In genomic region chr16:76899083-76899482, GRCm38 (mm10) we compare ENCODE assay signal across 8 mouse cellular contexts.
DNase-seq lines count a peak whose midpoint lies in the region; ATAC-seq and TF ChIP-seq lines count a peak whose summit lies in the region.
"Had no signal": no experiment of that assay in that cellular context is flagged by ENCODE, and none has a peak within 500 bp of the region (broad histone marks: within the 10 kb centered on the region; RNA-seq: fewer than 3 reads in every experiment).

No protein-coding gene starts in this region.

- in situ Hi-C loops in CH12.LX (cut with MboI; ENCODE audit: low pct_ligation_motif_present, low pct_unique_long_range_greater_than_20kb, low sequenced_read_pairs), result loop anchor here (25.0 kb wide), 1 partner anchor 1112 kb away; no protein-coding TSS in a partner anchor

- dilution Hi-C loops in CH12.LX (cut with MboI; ENCODE audit: extremely low pct_ligation_motif_present, extremely low pct_unique_long_range_greater_than_20kb, low sequenced_read_pairs), result no loop called here

- peak; percentile 36 to 59; a peak in 3 of 4 replicates for TF ChIP-seq CTCF in CH12.LX (conservative IDR thresholded peaks at IDR 0.05 in 1 of 2, IDR thresholded peaks at IDR 0.05 in 1 of 2; ENCODE audit: low read depth in 2 of 2, low read length in 2 of 2)

- ATAC-seq in kidney, embryonic 16.5 days (ENCODE audit: low FRiP score, low TSS enrichment), result no peak
- peak; percentile 74 for ATAC-seq in megakaryocyte, adult 5-6 weeks (ENCODE audit: poor library complexity, severe bottlenecking)

- DNase-seq in kidney, adult 8-10 months, result peak; percentile 11 to 31
- DNase-seq in A20 (ENCODE audit: low read depth, low spot score) (peak; percentile 14), CH12.LX (ENCODE audit: extremely low read depth) (peak; percentile 2)
- peak; percentile 17 for DNase-seq in embryo, embryonic 11.5 days (ENCODE audit: low read depth, low spot score)
- DNase-seq in layer of hippocampus, adult 18-20 months (ENCODE audit: low spot score in 2 of 2), result no peak

- no peak overlapping the region for H3K9ac ChIP-seq in kidney, embryonic 16.5 days (replicated peaks; ENCODE audit: low read length)
- no peak overlapping the region for H3K9ac ChIP-seq in CH12.LX (ENCODE audit: insufficient read depth, low read depth)
- H3K9ac ChIP-seq: liver, embryonic 15.5 days had no signal

- no peak for TF ChIP-seq POLR2A in CH12.LX (IDR thresholded peaks at IDR 0.05; ENCODE audit: low read depth, low read length)

- no peaks in the 10 kb centered on the region for H3K36me3 ChIP-seq in kidney, embryonic 16.5 days (ENCODE audit: insufficient read depth, low read length)
- no peaks in the 10 kb centered on the region for H3K36me3 ChIP-seq in CH12.LX (replicated peaks in 1 of 2; ENCODE audit: control insufficient read depth in 1 of 2, insufficient read depth in 1 of 2, low read length in 1 of 2)
- H3K36me3 ChIP-seq: liver, embryonic 15.5 days had no signal

- H3K4me1 ChIP-seq in kidney, embryonic 16.5 days (ENCODE audit: insufficient read depth, low read length), result peaks cover 6% of the 10 kb centered on the region; the same call in 1 of the 2 replicates
- H3K4me1 ChIP-seq in CH12.LX (ENCODE audit: control insufficient read depth in 1 of 2, insufficient read depth in 2 of 2), result no peaks in the 10 kb centered on the region
- H3K4me1 ChIP-seq: liver, embryonic 15.5 days had no signal

- H3K27me3 ChIP-seq in kidney, embryonic 16.5 days (ENCODE audit: insufficient read depth, low read length), result no peaks in the 10 kb centered on the region
- no peaks in the 10 kb centered on the region for H3K27me3 ChIP-seq in CH12.LX (replicated peaks)
- H3K27me3 ChIP-seq: liver, embryonic 15.5 days had no signal

- TF ChIP-seq RAD21 in CH12.LX (IDR thresholded peaks at IDR 0.05; ENCODE audit: low read depth, low read length), result peak; percentile 76

- TF ChIP-seq EP300 in CH12.LX (IDR thresholded peaks at IDR 0.05; ENCODE audit: low read length), result no peak

- H3K79me2 ChIP-seq in CH12.LX (replicated peaks; ENCODE audit: control insufficient read depth, extremely low read depth, insufficient read depth, poor library complexity, severe bottlenecking), result no peaks in the 10 kb centered on the region

- no peak overlapping the region; the same call in 1 of the 2 replicates for H3K4me2 ChIP-seq in kidney, embryonic 16.5 days (replicated peaks; ENCODE audit: low read depth, low read length)
- H3K4me2 ChIP-seq in CH12.LX (ENCODE audit: insufficient read depth, low read depth, poor library complexity, severe bottlenecking), result no peak overlapping the region
- H3K4me2 ChIP-seq: liver, embryonic 15.5 days had no signal

- no peak overlapping the region for H3K4me3 ChIP-seq in kidney, embryonic 16.5 days (ENCODE audit: low read length)
- no peak overlapping the region for H3K4me3 ChIP-seq in CH12.LX (replicated peaks in 1 of 3; ENCODE audit: low read depth in 2 of 3, low read length in 2 of 3, poor library complexity in 1 of 3)
- H3K4me3 ChIP-seq: liver, embryonic 15.5 days had no signal

- no peaks in the 10 kb centered on the region for H3K9me3 ChIP-seq in kidney, embryonic 16.5 days (ENCODE audit: low read length)
- peaks cover 47% of the 10 kb centered on the region for H3K9me3 ChIP-seq in CH12.LX (replicated peaks; ENCODE audit: low read length)
- H3K9me3 ChIP-seq: liver, embryonic 15.5 days had no signal

- H3K27ac ChIP-seq in kidney, embryonic 16.5 days (ENCODE audit: low read length), result no peak overlapping the region
- no peak overlapping the region for H3K27ac ChIP-seq in CH12.LX (ENCODE audit: insufficient read depth, low read depth)
- H3K27ac ChIP-seq: liver, embryonic 15.5 days had no signal

- WGBS in kidney, embryonic 16.5 days, result 13% methylated on average over 7 of the region's 7 CpGs

TF ChIP-seq in CH12.LX, 34 proteins besides CTCF, POLR2A, EP300 and RAD21:
- no peak for TF ChIP-seq UBTF (IDR thresholded peaks at IDR 0.05; ENCODE audit: low read depth, low read length)
- TF ChIP-seq SMC3 (IDR thresholded peaks at IDR 0.05; ENCODE audit: low read depth, low read length), result peak; percentile 45
- TF ChIP-seq GABPA (IDR thresholded peaks at IDR 0.05; ENCODE audit: insufficient replicate concordance, low read depth, low read length), result no peak
- no peak for TF ChIP-seq CHD1 (IDR thresholded peaks at IDR 0.05; ENCODE audit: low read depth, low read length)
- no peak for TF ChIP-seq MXI1 (IDR thresholded peaks at IDR 0.05; ENCODE audit: low read depth, low read length)
- no peak for TF ChIP-seq MAZ (IDR thresholded peaks at IDR 0.05; ENCODE audit: low read depth, low read length)
- TF ChIP-seq ZMIZ1 (IDR thresholded peaks at IDR 0.05; ENCODE audit: low read depth, low read length), result no peak
- peak; percentile 97 for TF ChIP-seq ZNF384 (IDR thresholded peaks at IDR 0.05; ENCODE audit: low read depth, low read length)
- TF ChIP-seq MAFK (IDR thresholded peaks at IDR 0.05; ENCODE audit: insufficient replicate concordance, low read length), result no peak
- no peak for TF ChIP-seq JUND (conservative IDR thresholded peaks at IDR 0.05; ENCODE audit: low read depth, low read length)
- TF ChIP-seq BHLHE40 (IDR thresholded peaks at IDR 0.05; ENCODE audit: low read depth, low read length), result no peak

Comparison
In these comparisons a context has a peak if more than half of its experiments do, and no peak if none do; other contexts are left out.
1. DNase-seq: peak in kidney, adult 8-10 months (2 of 2), A20 (single experiment), CH12.LX (single experiment) and embryo, embryonic 11.5 days (single experiment); none in layer of hippocampus, adult 18-20 months (0 of 2).